Mouse (Mus musculus): ENCODE measurements around the gene Foxd3.
"Not testable (repeated sequence)": the region's sequence is repeated elsewhere in the genome, so short reads cannot be mapped to it uniquely, and the experiment has no call there.

The Foxd3 gene

GRCm38 (mm10) chr4:99655937-99656604 lies at the start of gene Foxd3:
Gene Foxd3, plus strand, starts transcription at chr4:99656299.
- peak; percentile 17 for DNase-seq

- no peak for DNase-seq
Observed at GRCm38 (mm10) chr4:99612156-99612555, 43.9 kb upstream of the Foxd3 start.

- DNase-seq: no peak
Observed at GRCm38 (mm10) chr4:99612609-99613350, 43.3 kb upstream of the Foxd3 start.

DNA sequence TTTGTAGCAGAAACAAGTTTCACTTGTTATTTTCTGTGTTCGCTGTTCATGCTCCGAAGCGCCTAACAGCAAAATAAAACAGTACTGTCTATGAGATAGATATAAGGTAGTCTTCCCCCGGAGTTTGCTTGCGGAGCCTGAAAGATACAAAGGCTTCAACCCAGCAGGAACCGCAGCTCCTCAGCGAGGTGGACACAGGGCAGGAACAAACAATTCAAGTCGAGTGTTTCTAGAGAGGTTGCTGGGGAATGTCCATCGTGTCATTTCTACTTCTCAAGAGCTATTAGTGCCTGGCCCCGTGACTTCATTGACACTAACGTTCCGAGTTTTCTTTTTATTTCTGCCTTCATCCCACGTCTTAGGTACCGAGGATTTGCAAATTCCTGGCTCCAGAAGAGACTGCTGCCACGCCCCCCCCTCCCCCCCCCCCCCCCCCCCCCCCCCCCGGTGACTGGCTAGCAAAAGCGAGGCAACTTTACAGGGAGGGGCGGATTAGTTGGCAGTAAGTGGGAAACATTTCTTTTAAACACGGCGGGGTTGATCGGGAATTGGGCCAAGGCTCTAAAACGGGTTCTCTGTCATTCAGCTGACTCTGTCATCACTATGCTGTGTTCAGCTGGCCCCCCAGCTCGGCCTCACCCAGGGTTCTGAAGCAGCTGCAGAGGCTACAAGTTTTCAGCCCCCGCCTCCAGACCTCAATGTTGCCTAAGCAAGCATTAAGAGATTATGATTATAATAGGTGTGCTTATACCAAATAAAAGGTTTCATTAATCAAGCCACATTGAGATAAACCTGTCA lies 29.9 kb upstream of the Foxd3 start:
- DNase-seq: peak; percentile 30

DNA sequence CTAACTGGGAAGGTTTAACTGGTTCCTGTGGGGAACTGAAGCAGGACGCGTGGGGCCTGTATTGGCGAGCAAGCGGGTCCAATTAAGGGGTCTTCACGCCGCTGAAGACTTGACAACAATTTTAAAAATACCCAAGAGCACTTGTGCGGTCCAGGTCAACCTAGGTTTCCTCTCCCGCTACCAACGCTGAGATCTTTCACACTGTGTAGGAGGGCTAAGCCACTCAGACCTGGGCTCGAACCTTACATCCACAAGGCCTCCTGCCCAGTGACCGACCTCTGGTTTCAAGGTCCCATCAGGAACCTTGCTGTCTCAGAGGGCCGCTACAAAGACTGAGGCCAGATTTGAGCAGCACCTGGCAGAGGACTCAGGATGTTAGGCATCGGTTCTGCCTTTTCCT lies 29.0 kb upstream of the Foxd3 start:
- DNase-seq: no peak

DNA sequence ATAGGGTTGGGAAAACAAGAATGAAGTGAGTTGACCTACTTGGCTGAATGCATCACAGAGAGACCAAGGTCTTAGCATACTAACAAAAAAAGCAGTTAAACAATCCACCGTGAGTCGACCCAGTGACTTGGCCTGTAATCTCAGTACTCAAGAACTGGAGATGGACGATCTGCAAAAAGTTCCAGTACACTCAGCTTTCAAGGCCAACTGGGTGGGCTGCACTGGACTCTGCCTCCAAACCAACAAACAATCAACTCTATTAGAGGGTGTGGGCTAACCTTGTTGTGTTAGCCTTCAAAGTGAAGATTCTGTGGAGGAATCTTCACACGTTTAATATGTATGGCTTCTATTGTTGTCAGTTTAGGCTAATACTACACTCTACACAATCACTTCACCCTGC lies 20.1 kb upstream of the Foxd3 start:
- DNase-seq: no peak

GRCm38 (mm10) chr4:99636711-99637110 lies 19.4 kb upstream of the Foxd3 start:
- no peak for DNase-seq

GRCm38 (mm10) chr4:99640619-99641018 lies 15.5 kb upstream of the Foxd3 start:
- DNase-seq: not testable (repeated sequence)

DNA sequence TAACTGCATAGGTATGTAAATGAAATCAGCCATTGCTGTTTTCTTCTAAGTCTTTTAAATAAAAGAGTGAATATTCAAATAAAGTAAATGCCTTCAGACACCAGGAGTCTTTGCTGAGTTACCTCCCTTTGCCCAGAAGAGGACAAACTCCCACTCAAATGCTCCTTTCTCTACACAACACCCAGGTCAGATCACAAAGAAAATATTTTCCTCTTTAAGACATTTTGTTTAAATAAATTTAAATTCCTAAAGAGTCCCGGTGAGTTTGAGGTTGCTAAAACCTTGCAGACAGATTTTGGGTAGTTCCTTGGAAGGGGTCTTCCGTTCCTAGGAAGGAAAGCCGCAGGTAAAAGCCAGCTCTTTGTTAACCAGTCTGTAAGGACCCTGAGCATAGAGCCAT lies 14.2 kb upstream of the Foxd3 start:
- DNase-seq: no peak

GRCm38 (mm10) chr4:99645560-99645959 lies 10.5 kb upstream of the Foxd3 start:
- DNase-seq: no peak

DNA sequence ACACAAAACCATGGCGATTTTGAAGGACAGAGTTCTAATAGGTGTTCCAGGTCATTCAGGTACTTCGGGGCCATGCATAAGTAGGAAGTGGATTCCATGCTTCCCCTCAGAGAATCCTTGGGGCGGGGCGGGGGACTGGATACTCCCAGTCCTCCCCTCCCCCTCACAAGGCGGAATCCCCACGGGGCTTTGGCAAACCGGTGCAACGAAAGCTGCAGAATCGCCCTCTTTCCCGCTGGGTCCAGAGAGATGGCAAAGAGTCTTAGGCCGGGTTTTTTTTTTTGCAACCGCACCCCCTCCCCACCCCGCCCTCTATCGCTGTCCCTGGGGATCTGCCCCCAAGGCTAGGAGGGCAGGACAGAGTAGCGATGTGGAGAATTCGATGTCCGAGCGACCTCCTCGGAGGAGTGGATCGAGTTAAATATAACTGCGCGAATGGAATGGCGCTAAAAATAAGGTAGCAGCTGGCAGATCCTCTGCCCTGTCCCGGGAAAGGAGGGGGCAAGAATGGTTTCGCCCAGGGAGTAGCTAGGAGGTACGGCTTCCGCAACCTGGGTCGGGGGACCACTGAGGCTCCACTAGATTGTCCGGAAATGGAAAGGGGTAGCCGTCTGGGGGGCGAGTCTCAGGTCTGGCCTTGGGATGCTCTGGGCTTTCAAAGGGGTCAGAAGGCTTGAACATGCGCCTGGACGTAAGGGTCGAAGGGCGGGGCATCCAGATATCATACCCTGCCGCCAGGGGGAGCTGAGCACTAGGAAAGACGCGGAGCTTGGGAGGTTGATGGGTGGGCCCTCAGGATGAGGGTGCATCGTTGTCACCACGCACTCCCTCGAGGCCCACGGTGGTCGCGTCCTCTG lies 5.8 kb upstream of the Foxd3 start:
- peak; percentile 17 for DNase-seq

- DNase-seq: no peak
Observed at GRCm38 (mm10) chr4:99650945-99651690, 5.0 kb upstream of the Foxd3 start.

- DNase-seq: no peak
Observed at GRCm38 (mm10) chr4:99651823-99652450, 4.2 kb upstream of the Foxd3 start.

DNA sequence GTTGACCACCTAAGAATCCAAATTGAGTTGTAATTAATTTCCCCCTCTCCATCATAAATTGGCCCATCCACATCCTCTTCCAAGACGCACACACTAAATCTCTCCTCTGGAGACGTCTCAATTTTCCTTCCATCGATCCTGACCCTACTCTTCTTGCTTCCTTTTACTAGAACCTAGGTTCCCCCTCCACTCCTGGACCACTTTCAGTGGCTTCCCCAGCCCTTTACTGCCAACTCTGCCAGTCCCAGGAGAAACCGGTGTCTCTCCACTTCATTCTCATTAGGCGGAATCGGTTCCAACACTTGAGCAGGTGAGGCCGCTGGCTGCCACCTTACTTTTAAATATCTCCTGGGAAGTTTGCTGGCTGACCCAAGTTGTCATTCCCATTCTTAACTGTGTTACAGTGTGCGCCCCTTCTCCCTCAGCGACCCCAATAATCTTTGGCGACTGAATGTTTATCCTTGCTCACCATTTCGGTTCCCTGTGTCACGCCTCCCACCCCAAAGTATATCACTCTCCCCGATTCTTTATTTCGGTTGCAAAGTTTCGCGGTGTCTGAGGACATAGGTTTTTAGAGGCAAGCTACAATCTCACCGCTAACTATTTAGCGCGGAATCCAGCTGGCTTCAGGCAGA lies 3.4 kb upstream of the Foxd3 start:
- no peak for DNase-seq

DNA sequence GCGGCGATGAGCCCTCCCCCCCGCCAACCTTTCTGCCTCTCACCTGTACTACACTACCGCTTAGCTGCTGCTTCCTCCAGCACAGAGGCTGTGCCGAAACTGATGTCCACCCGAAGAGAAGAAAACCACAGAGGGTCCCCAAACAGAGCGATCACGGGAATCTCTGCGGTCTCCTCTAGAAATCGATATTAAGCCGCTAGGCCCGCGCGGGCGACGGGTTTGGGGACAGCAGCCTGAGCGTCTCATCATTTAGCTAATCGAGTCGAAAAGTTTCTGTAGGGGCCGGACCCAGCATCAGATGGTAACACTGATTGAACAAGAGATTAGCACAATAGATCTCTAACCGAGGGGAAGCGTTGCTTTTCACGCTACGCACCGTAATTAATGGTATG lies 2.9 kb upstream of the Foxd3 start:
- DNase-seq: no peak

DNA sequence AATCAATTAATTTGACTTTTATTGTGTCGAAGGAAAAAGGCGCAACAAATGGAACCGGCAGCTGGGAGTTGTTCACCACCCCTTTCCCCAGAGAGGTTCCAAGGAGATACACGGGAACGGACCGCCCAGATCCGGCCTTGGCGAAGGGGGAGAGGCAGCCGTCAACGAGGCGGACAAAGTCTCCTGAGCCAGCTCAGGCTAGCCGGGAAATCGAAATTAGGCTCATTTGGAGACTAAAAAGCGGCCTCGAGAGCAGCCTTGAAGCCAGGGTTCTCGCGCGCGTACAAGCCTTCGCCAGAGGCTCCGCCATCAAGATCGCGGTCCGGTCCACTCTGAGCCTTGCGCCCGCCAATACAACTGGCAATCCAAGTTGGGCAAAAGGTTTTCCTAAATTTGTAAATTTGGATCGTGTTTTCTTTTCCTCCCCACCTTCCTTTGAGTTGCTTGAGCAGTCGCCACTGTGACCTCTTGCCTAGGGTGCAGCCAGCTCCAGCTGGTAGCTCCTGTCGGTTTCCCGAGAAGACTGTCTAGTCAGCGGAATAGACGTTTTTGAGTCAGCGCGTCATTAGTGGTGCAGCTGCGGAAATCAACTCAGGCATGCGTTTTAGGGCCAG lies 2.4 kb upstream of the Foxd3 start:
- no peak for DNase-seq

- no peak for DNase-seq
Observed at GRCm38 (mm10) chr4:99654621-99655296, 1.3 kb upstream of the Foxd3 start.

DNA sequence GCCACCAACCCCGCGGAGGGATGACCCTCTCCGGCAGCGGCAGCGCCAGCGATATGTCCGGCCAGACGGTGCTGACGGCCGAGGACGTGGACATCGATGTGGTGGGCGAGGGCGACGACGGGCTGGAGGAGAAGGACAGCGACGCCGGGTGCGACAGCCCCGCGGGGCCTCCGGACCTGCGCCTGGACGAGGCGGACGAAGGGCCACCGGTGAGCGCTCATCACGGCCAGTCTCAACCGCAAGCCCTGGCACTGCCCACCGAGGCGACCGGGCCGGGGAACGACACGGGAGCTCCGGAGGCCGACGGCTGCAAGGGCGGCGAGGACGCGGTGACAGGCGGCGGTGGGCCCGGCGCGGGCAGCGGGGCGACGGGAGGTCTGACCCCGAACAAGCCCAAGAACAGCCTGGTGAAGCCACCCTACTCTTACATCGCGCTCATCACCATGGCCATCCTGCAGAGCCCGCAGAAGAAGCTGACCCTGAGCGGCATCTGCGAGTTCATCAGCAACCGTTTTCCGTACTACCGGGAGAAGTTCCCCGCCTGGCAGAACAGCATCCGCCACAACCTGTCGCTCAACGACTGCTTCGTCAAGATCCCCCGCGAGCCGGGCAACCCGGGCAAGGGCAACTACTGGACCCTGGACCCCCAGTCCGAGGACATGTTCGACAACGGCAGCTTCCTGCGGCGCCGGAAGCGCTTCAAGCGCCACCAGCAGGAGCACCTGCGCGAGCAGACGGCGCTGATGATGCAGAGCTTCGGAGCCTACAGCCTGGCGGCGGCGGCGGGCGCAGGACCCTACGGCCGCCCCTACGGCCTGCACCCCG lies 718 bp downstream of the Foxd3 start:
- no peak for DNase-seq

GRCm38 (mm10) chr4:99657430-99657820 lies 1.3 kb downstream of the Foxd3 start:
- no peak for DNase-seq
